Mouse (Mus musculus): ENCODE measurements at regions not wholly inside any gene's neighbourhood (a gene's known extent, or its start where the extent isn't known, plus 50 kb on each side); places are given as distances from the start of the nearest gene placed in this dataset.
"Not testable (repeated sequence)": the region's sequence is repeated elsewhere in the genome, so short reads cannot be mapped to it uniquely, and the experiment has no call there.

DNA sequence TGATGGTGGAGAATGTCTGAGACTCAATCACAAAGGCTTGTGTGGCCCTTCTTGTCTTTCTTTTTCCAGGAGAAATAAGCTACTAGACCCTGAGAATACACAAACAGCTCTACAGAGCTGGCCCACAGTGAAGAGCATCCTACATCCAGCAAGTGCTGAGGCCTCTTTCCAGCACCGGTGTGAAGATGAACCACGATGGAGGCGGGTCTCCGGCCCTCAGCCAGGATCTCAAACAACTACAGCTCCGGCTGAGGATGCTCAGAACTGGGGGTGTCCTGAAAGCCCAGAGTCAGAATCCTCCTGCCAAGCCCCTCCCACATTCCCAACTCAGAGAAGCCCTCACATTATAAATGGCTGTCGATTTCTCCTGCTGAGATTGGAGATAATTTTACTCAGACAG lies 407.9 kb downstream of the Lrig3 start:
- Histone ChIP-seq H3K27ac (replicated peaks) (no peak overlapping the region), H3K36me3 (replicated peaks) (no peaks in the 10 kb centered on the region), H3K4me1 (no peaks in the 10 kb centered on the region), H3K9me3 (no peaks in the 10 kb centered on the region), H3K4me3 (no peak overlapping the region), H3K27me3 (replicated peaks; ENCODE audit: low read depth, poor library complexity, severe bottlenecking) (no peaks in the 10 kb centered on the region)
- 69% methylated on average over 6 of the region's 6 CpGs for WGBS
- DNase-seq (ENCODE audit: low spot score): no peak

DNA sequence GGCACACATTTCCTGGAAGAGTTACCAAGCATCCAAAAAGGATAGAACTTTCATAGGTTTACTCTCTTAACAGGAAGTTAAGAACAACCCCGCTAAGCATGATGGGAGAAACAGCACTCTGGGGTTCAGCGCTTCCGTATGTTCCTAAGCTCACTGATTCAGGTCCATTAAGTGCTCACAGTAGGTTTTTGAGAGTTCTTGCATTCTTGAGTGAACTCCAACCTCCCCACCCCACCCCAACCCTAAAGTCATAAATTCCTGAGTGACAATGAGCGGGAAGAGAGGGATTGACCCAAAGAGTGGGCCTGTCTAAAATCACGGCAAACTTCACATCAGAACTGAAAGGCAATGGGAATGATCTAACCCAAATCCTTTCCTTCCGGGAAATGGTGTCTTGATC lies 405.9 kb downstream of the Lrig3 start:
- Histone ChIP-seq H3K27me3 (replicated peaks; ENCODE audit: low read depth, poor library complexity, severe bottlenecking) (no peaks in the 10 kb centered on the region), H3K4me3 (no peak overlapping the region), H3K36me3 (replicated peaks) (no peaks in the 10 kb centered on the region), H3K27ac (replicated peaks) (no peak overlapping the region), H3K9me3 (no peaks in the 10 kb centered on the region), H3K4me1 (no peaks in the 10 kb centered on the region)
- 95% methylated on average over 6 of the region's 6 CpGs for WGBS
- no peak for DNase-seq (ENCODE audit: low spot score)

DNA sequence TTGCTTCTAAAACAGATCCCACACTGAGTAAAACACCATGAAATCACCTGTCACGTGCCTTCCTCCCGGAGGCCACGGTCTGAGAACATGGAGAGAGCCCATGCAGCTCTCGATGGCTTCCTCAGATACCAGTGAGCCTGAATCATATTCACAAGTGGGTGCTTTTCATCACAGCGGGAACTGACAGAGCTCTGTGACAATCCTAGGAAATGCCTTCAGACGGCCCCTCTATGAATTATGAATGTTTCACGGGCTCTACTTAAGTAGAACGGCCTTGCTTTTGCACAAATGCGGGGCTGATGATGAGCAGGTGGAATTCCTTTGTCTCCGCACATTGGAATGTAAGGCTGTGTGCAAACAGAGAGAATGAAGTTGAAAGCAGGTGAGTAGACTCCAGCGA lies 383.1 kb downstream of the Lrig3 start:
- DNase-seq (ENCODE audit: low spot score): no peak
- H3K27ac ChIP-seq (replicated peaks): no peak overlapping the region
- no peaks in the 10 kb centered on the region for H3K27me3 ChIP-seq (replicated peaks; ENCODE audit: low read depth, poor library complexity, severe bottlenecking)
- H3K9me3 ChIP-seq: no peaks in the 10 kb centered on the region
- no peak overlapping the region for H3K4me3 ChIP-seq
- H3K4me1 ChIP-seq: no peaks in the 10 kb centered on the region
- no peaks in the 10 kb centered on the region for H3K36me3 ChIP-seq (replicated peaks)
- WGBS: 88% methylated on average over 11 of the region's 11 CpGs

DNA sequence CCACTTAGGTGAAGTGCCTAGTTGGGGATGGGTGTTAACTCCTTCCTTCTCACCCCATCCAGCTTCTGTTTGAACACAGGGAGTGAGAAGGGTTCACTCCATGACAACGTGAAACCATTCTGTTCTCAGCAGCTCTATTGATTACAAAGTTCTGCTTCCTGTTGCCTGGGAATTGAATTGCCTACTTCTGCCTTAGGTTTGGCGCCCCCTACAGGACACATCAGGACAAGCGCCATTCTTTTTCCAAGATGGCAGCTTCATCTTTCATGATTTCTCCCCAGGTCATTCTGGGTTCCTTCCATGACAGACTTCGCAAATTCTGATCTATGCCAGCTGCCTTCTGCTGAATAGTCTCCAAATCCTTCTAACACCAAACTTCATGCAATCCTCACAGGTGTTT lies 371.5 kb downstream of the Lrig3 start:
- no peaks in the 10 kb centered on the region for H3K4me1 ChIP-seq
- H3K27me3 ChIP-seq (replicated peaks; ENCODE audit: low read depth, poor library complexity, severe bottlenecking): no peaks in the 10 kb centered on the region
- no peak overlapping the region for H3K4me3 ChIP-seq
- H3K36me3 ChIP-seq (replicated peaks): no peaks in the 10 kb centered on the region
- 76% methylated on average over 4 of the region's 4 CpGs for WGBS
- DNase-seq (ENCODE audit: low spot score): no peak
- peaks cover 7% of the 10 kb centered on the region for H3K9me3 ChIP-seq
- H3K27ac ChIP-seq (replicated peaks): no peak overlapping the region

DNA sequence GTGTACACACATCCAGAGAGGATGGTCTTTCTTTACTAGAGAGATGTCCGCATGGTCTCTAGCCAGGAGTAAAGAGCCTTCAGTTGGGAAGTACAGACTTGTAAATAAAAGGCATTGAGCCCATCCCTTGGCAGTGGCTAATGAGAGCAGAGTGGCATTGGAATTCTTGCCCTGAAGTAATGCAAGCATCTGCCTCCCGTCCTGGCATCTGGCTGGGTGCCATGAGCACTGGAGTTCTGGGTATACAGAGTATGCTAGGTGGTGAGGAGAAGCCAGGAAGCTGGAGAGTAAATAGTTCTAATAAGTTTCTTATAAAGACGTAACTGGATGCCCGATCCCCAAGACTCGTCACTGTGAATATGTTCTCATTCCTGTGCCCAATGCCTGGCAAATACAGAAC lies 367.8 kb downstream of the Lrig3 start:
- Histone ChIP-seq H3K4me3 (no peak overlapping the region), H3K27ac (replicated peaks) (no peak overlapping the region)
- 89% methylated on average over 5 of the region's 5 CpGs for WGBS

DNA sequence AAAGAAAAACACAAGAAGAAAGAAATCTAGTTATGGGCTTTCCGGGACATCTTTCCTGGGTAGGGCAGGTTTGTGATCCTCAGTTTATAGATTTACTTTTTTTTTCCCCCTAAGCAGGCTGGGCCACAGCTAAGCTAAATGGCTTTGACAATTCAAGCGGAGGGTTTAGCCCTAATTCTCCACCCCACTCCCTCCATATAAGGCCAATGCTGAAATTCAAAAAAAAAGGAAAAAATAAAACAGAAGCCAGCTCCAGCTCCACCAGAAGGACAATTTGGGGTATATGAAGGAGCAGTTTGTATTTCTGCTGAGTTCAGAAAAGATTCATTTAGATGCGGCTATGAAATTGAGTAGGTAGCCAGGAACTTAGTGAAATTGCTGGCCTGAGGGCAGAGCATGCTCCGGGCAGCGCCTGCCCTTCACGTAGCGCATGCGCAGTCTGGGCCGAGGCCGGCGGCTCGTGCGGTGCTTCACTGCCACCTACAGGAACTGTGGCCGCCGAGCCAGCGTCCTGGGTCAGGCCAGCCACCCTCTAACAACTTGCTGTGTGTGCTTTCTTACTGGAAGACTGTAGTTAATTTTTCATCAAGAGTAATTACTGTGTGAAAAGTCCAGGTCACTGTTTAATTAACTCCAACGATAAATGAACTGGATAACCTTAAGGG lies 364.5 kb downstream of the Lrig3 start:
- 8% methylated on average over 17 of the region's 17 CpGs for WGBS
- H3K36me3 ChIP-seq (replicated peaks): no peaks in the 10 kb centered on the region
- H3K4me1 ChIP-seq: peaks cover 12% of the 10 kb centered on the region
- no peaks in the 10 kb centered on the region for H3K27me3 ChIP-seq (replicated peaks; ENCODE audit: low read depth, poor library complexity, severe bottlenecking)
- no peaks in the 10 kb centered on the region for H3K9me3 ChIP-seq
- DNase-seq (ENCODE audit: low spot score): peak; percentile 94
- peak overlapping the region; percentile 44; the same call in 1 of the 2 replicates for H3K27ac ChIP-seq (replicated peaks)
- H3K4me3 ChIP-seq: peak overlapping the region; percentile 13; the same call in 1 of the 2 replicates

More for the DNA sequence above, 367.8 kb downstream of the Lrig3 start:
- DNase-seq (ENCODE audit: low spot score): no peak
- Histone ChIP-seq H3K36me3 (replicated peaks) (no peaks in the 10 kb centered on the region), H3K27me3 (replicated peaks; ENCODE audit: low read depth, poor library complexity, severe bottlenecking) (no peaks in the 10 kb centered on the region), H3K4me1 (peaks cover 12% of the 10 kb centered on the region), H3K9me3 (no peaks in the 10 kb centered on the region)

DNA sequence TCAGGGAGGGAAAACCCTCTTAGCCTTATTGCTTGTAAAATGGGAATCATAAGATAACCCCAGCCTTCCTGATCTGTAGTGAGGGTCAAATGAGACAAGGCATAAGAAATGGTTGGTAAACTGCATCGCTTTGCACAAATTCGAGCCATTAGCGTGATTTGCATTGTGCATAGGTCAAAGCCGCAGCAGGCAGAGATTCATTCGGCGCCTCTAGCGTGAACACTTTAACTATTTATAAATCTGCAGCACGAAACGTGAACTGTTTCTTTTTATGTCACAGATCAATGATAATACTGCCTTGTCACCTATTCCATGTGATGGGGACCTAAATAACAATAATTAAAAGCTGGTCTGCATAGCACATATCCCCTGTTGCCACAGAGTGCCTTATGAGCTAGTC lies 354.9 kb downstream of the Lrig3 start:
- no peaks in the 10 kb centered on the region for H3K27me3 ChIP-seq (replicated peaks; ENCODE audit: low read depth, poor library complexity, severe bottlenecking)
- no peak overlapping the region for H3K27ac ChIP-seq (replicated peaks)
- no peaks in the 10 kb centered on the region for H3K36me3 ChIP-seq (replicated peaks)
- 89% methylated on average over 9 of the region's 9 CpGs for WGBS
- DNase-seq (ENCODE audit: low spot score): no peak
- no peak overlapping the region for H3K4me3 ChIP-seq
- no peaks in the 10 kb centered on the region for H3K4me1 ChIP-seq
- H3K9me3 ChIP-seq: no peaks in the 10 kb centered on the region

DNA sequence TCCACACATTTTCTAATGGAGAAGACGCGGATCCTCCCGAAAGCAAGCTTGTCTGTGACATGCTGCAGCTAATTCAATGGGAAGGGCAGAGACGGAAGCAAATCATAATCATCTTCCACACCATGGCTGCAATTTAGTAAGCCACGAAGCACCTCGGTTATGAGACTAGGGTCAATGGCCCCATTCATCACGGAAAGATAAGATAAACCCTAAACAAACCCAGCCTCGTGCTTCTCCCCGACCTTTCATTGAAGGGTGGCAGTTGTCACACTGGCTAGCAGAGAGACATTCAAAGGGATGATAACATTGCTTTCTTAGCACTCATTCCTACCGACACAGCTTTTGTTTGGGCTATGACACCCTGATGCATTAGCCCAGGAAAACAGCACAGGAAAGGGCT lies 353.8 kb downstream of the Lrig3 start:
- 82% methylated on average over 10 of the region's 10 CpGs for WGBS
- no peak overlapping the region for H3K27ac ChIP-seq (replicated peaks)
- DNase-seq (ENCODE audit: low spot score): no peak
- H3K9me3 ChIP-seq: no peaks in the 10 kb centered on the region
- no peaks in the 10 kb centered on the region for H3K27me3 ChIP-seq (replicated peaks; ENCODE audit: low read depth, poor library complexity, severe bottlenecking)
- no peak overlapping the region for H3K4me3 ChIP-seq
- H3K36me3 ChIP-seq (replicated peaks): no peaks in the 10 kb centered on the region
- H3K4me1 ChIP-seq: no peaks in the 10 kb centered on the region

DNA sequence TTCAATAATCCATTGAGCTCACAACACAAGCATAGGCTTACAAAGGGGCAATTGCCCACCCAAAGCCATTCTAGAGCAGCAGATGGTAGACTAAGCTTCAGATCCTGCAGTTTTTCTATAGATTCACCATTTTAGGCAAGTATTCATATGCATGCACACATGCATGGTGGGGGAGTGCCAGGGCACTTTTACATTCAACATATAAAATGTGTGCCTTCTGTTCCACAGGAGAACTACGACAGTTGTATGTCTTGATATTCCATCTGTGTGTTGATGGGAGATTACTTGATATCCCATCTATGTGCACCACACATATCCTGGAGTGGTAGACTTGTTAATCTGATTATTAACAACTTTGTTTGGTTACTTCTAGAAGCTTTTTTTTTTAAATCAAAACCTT lies 334.0 kb downstream of the Lrig3 start:
- Histone ChIP-seq H3K9me3 (no peaks in the 10 kb centered on the region), H3K27ac (replicated peaks) (no peak overlapping the region), H3K27me3 (replicated peaks; ENCODE audit: low read depth, poor library complexity, severe bottlenecking) (no peaks in the 10 kb centered on the region), H3K4me1 (0 out of 2 replicates have a peak, but pooled peaks cover 4% of the 10 kb centered on the region), H3K36me3 (replicated peaks) (no peaks in the 10 kb centered on the region), H3K4me3 (no peak overlapping the region)
- no peak for DNase-seq (ENCODE audit: low spot score)
- WGBS: 86% methylated on average over 1 of the region's 1 CpGs

DNA sequence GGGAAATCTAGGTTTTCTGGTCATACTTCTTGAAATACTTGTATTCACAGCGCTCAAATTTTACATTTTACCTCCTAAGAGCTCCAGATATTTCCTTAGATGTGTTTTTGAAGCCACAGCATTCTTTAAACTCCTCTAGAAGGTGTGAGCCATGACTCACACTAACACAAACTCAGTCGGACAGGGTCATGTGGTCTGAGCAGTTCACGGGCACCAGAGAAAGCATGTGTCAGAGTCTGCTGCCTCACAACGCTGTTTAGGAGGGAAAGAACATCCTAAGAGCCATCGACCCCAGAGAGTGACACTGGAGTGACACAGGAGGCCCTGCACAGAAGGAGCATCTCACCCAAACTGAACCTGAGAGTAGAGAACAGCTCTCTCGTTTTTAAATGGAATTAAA lies 332.2 kb downstream of the Lrig3 start:
- Histone ChIP-seq H3K36me3 (replicated peaks) (no peaks in the 10 kb centered on the region), H3K4me1 (0 out of 2 replicates have a peak, but pooled peaks cover 4% of the 10 kb centered on the region), H3K27ac (replicated peaks) (no peak overlapping the region), H3K27me3 (replicated peaks; ENCODE audit: low read depth, poor library complexity, severe bottlenecking) (no peaks in the 10 kb centered on the region), H3K4me3 (no peak overlapping the region), H3K9me3 (no peaks in the 10 kb centered on the region)
- DNase-seq (ENCODE audit: low spot score): no peak
- 82% methylated on average over 6 of the region's 6 CpGs for WGBS

DNA sequence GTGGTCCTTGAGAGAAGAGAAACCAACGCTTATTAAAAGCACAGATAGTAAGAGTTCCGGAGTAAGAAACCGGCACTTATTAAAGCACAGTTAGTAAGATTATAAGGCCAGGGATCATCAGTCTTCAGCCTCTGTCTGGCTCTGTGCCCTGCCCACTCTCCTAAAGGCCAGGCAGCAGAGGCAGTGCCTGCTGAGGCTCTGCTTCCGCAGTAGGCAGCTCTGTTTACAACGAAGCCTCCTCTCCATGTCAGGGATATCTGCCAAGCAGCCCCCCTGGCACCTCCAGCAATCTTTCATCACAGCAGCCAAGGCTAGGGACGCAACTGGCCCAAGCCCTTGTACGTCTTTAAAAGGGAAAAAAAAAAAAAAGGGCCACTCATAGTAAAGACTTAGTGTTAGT lies 329.9 kb downstream of the Lrig3 start:
- 89% methylated on average over 7 of the region's 7 CpGs for WGBS
- Histone ChIP-seq H3K36me3 (replicated peaks) (no peaks in the 10 kb centered on the region), H3K9me3 (no peaks in the 10 kb centered on the region)

DNA sequence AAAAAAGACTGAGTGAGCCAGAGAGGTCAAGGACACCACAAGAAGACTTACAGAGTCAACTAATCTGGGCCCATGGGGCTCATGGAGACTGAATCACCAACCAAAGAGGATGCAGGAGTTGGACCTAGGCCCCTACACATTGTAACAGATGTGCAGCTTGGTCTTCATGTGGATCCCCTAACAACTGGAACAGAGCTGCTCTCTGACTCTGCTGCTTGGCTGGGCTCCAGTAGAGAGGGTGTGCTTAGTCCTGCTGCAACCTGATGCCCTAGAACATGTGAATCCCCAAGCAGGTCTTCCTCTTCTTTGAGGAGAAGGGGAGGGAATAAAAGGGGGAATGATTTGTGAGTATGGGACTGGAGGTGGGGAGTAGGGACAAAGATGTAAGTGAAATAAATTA lies 325.8 kb downstream of the Lrig3 start:
- no peak for DNase-seq (ENCODE audit: low spot score)
- Histone ChIP-seq H3K4me3 (no peak overlapping the region), H3K36me3 (replicated peaks) (no peaks in the 10 kb centered on the region), H3K9me3 (no peaks in the 10 kb centered on the region), H3K4me1 (0 out of 2 replicates have a peak, but pooled peaks cover 3% of the 10 kb centered on the region), H3K27ac (replicated peaks) (no peak overlapping the region), H3K27me3 (replicated peaks; ENCODE audit: low read depth, poor library complexity, severe bottlenecking) (no peaks in the 10 kb centered on the region)

More for the DNA sequence above, 329.9 kb downstream of the Lrig3 start:
- no peak overlapping the region for H3K4me3 ChIP-seq
- no peak for DNase-seq (ENCODE audit: low spot score)
- H3K27me3 ChIP-seq (replicated peaks; ENCODE audit: low read depth, poor library complexity, severe bottlenecking): no peaks in the 10 kb centered on the region
- 0 out of 2 replicates have a peak, but pooled peaks cover 4% of the 10 kb centered on the region for H3K4me1 ChIP-seq
- no peak overlapping the region for H3K27ac ChIP-seq (replicated peaks)

DNA sequence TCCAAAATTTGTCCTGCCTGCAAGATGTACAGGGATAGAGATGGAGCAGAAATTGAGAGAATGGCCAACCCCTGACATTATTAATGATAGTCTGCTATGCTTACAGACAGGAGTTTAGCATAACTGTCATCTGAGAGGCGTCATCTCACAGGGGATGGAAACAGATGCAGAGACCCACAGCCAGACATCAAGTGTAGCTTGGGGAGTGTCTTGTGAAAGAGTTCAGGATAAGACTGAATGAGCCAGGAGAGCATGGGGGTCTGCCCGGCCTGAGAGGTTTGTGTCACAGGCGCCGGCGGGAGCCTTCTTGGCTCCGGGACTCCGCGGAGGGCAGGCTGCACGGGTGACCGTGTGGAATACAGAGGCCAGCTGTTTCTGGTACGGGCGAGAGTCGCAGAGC lies 319.1 kb downstream of the Lrig3 start:
- H3K4me1 ChIP-seq; H3K27ac ChIP-seq (replicated peaks); DNase-seq (ENCODE audit: low spot score); H3K27me3 ChIP-seq (replicated peaks; ENCODE audit: low read depth, poor library complexity, severe bottlenecking); H3K36me3 ChIP-seq (replicated peaks); H3K4me3 ChIP-seq; H3K9me3 ChIP-seq: not testable (repeated sequence)
- WGBS: 95% methylated on average over 8 of the region's 13 CpGs

All from embryonic facial prominence, embryonic 10.5 days (tissue).